In genomic region chr16:56477677-56478574, GRCm38 (mm10) we compare ENCODE assay signal across 8 mouse cellular contexts. TPM values are rescaled to one million over a fixed set of nuclear protein-coding genes. Genes with fewer than 3 reads are reported as not detected.
DNase-seq lines count a peak whose midpoint lies in the region; ATAC-seq and TF ChIP-seq lines count a peak whose summit lies in the region.

Gene Abi3bp (plus strand): TSS chr16:56477878.

- H3K4me3 ChIP-seq in embryonic fibroblast, embryonic 13.5 days (ENCODE audit: insufficient read depth, low read length): peak within 1 kb of the TSS; percentile 68
- 0 out of 2 replicates have a peak within 1 kb of the TSS, but pooled peaks have one; percentile 4 for H3K4me3 ChIP-seq in neural tube, embryonic 15.5 days (replicated peaks)

- no peaks in the 10 kb centered on the region for H3K27me3 ChIP-seq in neural tube, embryonic 15.5 days (replicated peaks)

- no peaks in the 10 kb centered on the region for H3K36me3 ChIP-seq in neural tube, embryonic 15.5 days

- intact Hi-C loops in heart, postnatal 25 days (cut with DNase I): no loop called here
- intact Hi-C loops in left cerebral cortex, postnatal 25 days (cut with DNase I): loop anchor here (5.0 kb wide), 1 partner anchor 76 kb away; no protein-coding TSS in a partner anchor

- no peak within 1 kb of the TSS for H3K9ac ChIP-seq in neural tube, embryonic 15.5 days (replicated peaks)

- peak; percentile 23 for DNase-seq in layer of hippocampus, adult 11-12 months (ENCODE audit: low spot score)
- no peak for DNase-seq in layer of hippocampus, postnatal 14 days (ENCODE audit: low spot score in 2 of 2)
- peak; percentile 44 for DNase-seq in heart, postnatal 25 days (ENCODE audit: low spot score)
- DNase-seq in left cerebral cortex, postnatal 25 days (ENCODE audit: low spot score in 2 of 2): peak; percentile 31 to 78
- DNase-seq in cerebellum, adult 9-10 months: no peak

- TF ChIP-seq POLR2A in embryonic fibroblast, embryonic 13.5 days (IDR thresholded peaks at IDR 0.05; ENCODE audit: low read depth, low read length): peak; percentile 65

- 61% methylated on average over 11 of the region's 11 CpGs for WGBS in neural tube, embryonic 15.5 days

- no peak for TF ChIP-seq CTCF in embryonic fibroblast, embryonic 13.5 days (IDR thresholded peaks at IDR 0.05; ENCODE audit: borderline replicate concordance, insufficient read depth, low read length)

- H3K4me2 ChIP-seq in neural tube, embryonic 15.5 days: peak within 1 kb of the TSS; percentile 28

- peak within 1 kb of the TSS; percentile 61 for H3K27ac ChIP-seq in embryonic fibroblast, embryonic 13.5 days (ENCODE audit: insufficient read depth, low read length)
- H3K27ac ChIP-seq in neural tube, embryonic 15.5 days (replicated peaks): no peak within 1 kb of the TSS

- no peak for ATAC-seq in neural tube, embryonic 15.5 days (ENCODE audit: low FRiP score)
- no peak for ATAC-seq in monocyte, adult 5-6 weeks (replicated peaks; ENCODE audit: insufficient number of reproducible peaks, low FRiP score, low TSS enrichment, poor library complexity, severe bottlenecking)

- H3K4me1 ChIP-seq in embryonic fibroblast, embryonic 13.5 days (ENCODE audit: control insufficient read depth, insufficient read depth, low read length): peaks cover 3% of the 10 kb centered on the region
- no peaks in the 10 kb centered on the region for H3K4me1 ChIP-seq in neural tube, embryonic 15.5 days

- no peaks in the 10 kb centered on the region for H3K9me3 ChIP-seq in neural tube, embryonic 15.5 days (replicated peaks)

RNA-seq across cellular contexts. Expression of gene Abi3bp, which starts in this region (rescaled TPM):
- total RNA-seq in layer of hippocampus, postnatal 14 days (2021): 1 to 10 TPM; 1.3 to 1.7 TPM
- 18.1 and 50.2 TPM in 2 replicates for polyA plus RNA-seq in embryonic fibroblast, embryonic 13.5 days (2011; ENCODE audit: insufficient read length, low read depth, missing spikeins)
- total RNA-seq in heart, postnatal 25 days (2021): 1 to 10 TPM; 7.8 to 9.1 TPM
- total RNA-seq in left cerebral cortex, postnatal 25 days (2021): 10 to 100 TPM; 14.5 to 15.3 TPM
- 2.2 and 2.8 TPM in 2 replicates for polyA plus RNA-seq in neural tube, embryonic 15.5 days (2015; fragmentation: Nextera tagmentation; extraction: Ambion mirVana)
- 0.19 TPM in 1 of 3 replicates, not detected in the others for total RNA-seq in monocyte, adult 5-6 weeks (2017)

Comparison
In these comparisons a context has a peak if more than half of its experiments do, and no peak if none do; other contexts are left out.
1. DNase-seq: peak in layer of hippocampus, adult 11-12 months (single experiment), heart, postnatal 25 days (single experiment) and left cerebral cortex, postnatal 25 days (2 of 2); none in layer of hippocampus, postnatal 14 days (0 of 2) and cerebellum, adult 9-10 months (single experiment).